Comparison of ENCODE assay signal across 34 mouse cellular contexts in the genomic region with DNA sequence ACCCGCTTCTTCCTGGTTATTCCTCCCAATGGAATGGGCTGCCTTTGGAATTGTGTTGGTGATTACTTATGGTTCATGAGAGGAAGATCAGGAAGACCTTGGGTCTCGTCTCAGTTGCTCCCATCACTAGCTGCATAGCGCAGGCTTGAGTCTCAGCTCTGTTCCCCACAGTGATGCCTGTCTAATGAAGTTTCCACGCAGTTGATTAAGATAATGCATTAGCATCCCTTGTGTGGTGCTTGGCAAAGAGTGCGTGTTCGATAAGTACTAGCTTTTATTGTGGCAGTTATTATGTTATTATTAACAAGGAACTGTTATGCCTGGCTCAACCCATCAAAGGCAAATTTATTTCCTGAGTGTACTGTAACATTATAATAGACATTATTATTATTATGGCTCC.
"Had no signal": no experiment of that assay in that cellular context is flagged by ENCODE, and none has a peak within 500 bp of the region (broad histone marks: within the 10 kb centered on the region; RNA-seq: fewer than 3 reads in every experiment).

No protein-coding gene starts in this region.

- H3K4me3 ChIP-seq: heart, adult 2 months; heart, embryonic 10.5 days; heart, embryonic 12.5 days; heart, embryonic 13.5 days; heart, embryonic 15.5 days; hindbrain, embryonic 10.5 days; hindbrain, embryonic 12.5 days; hindbrain, embryonic 13.5 days; hindbrain, embryonic 15.5 days; intestine, embryonic 15.5 days; kidney, embryonic 15.5 days; layer of hippocampus, adult 2 months had no signal

- H3K9ac ChIP-seq: heart, embryonic 12.5 days; heart, embryonic 13.5 days; heart, embryonic 15.5 days; hindbrain, embryonic 12.5 days; hindbrain, embryonic 13.5 days; hindbrain, embryonic 14.5 days; hindbrain, embryonic 15.5 days; intestine, embryonic 15.5 days; kidney, embryonic 15.5 days had no signal

- DNase-seq: heart, adult 2 months; heart, postnatal 10 days; heart, postnatal 14 days; heart, postnatal 36 days; heart, postnatal 4 days; kidney, adult 11 months; kidney, adult 18-20 months; kidney, adult 2 months; kidney, adult 8-10 months; kidney, adult 9 months; kidney, postnatal 10 days; kidney, postnatal 14 days; kidney, postnatal 25 days; kidney, postnatal 36 days; kidney, postnatal 4 days; layer of hippocampus, adult 9-11 months; layer of hippocampus, postnatal 36 days had no signal

- H3K27ac ChIP-seq: heart, adult 2 months; heart, embryonic 10.5 days; heart, embryonic 13.5 days; heart, embryonic 15.5 days; hindbrain, embryonic 10.5 days; hindbrain, embryonic 12.5 days; hindbrain, embryonic 13.5 days; hindbrain, embryonic 14.5 days; hindbrain, embryonic 15.5 days; intestine, embryonic 15.5 days; kidney, embryonic 15.5 days; kidney, postnatal 0 days; layer of hippocampus, adult 2 months had no signal

- H3K4me1 ChIP-seq: heart, embryonic 10.5 days; heart, embryonic 12.5 days; heart, embryonic 13.5 days; heart, embryonic 15.5 days; hindbrain, embryonic 10.5 days; hindbrain, embryonic 12.5 days; hindbrain, embryonic 13.5 days; hindbrain, embryonic 15.5 days; intestine, embryonic 15.5 days; kidney, embryonic 15.5 days had no signal

- H3K27me3 ChIP-seq: heart, embryonic 15.5 days; hindbrain, embryonic 12.5 days; hindbrain, embryonic 13.5 days; hindbrain, embryonic 15.5 days; intestine, embryonic 15.5 days; kidney, embryonic 15.5 days had no signal

- H3K4me2 ChIP-seq: heart, embryonic 11.5 days; heart, embryonic 12.5 days; heart, embryonic 13.5 days; heart, embryonic 15.5 days; hindbrain, embryonic 12.5 days; hindbrain, embryonic 13.5 days; hindbrain, embryonic 14.5 days; hindbrain, embryonic 15.5 days; intestine, embryonic 15.5 days; kidney, embryonic 15.5 days had no signal

- H3K9me3 ChIP-seq: heart, embryonic 10.5 days; heart, embryonic 12.5 days; heart, embryonic 13.5 days; heart, embryonic 15.5 days; hindbrain, embryonic 10.5 days; hindbrain, embryonic 12.5 days; hindbrain, embryonic 13.5 days; hindbrain, embryonic 15.5 days; intestine, embryonic 15.5 days; kidney, embryonic 15.5 days had no signal

- ATAC-seq: inflammation-experienced regulatory T-cells, adult 6 months; intestine, embryonic 15.5 days; intestine, embryonic 16.5 days; intestine, postnatal 0 days had no signal

- H3K36me3 ChIP-seq: heart, embryonic 10.5 days; heart, embryonic 12.5 days; heart, embryonic 13.5 days; heart, embryonic 15.5 days; hindbrain, embryonic 10.5 days; hindbrain, embryonic 12.5 days; hindbrain, embryonic 13.5 days; hindbrain, embryonic 15.5 days; intestine, embryonic 15.5 days; kidney, embryonic 15.5 days had no signal
